Mouse (Mus musculus): Measurements from ENCODE around the gene Ccdc85c.

Ccdc85c gene

GRCm38 (mm10) chr12:108274661-108275507, at the start of gene Ccdc85c:
TSS of gene Ccdc85c (minus strand) at chr12:108275425.
- no peak for DNase-seq (ENCODE audit: low read depth, low spot score)

- DNase-seq (ENCODE audit: low read depth, low spot score) = no peak
These were observed 44.9 kb upstream of the Ccdc85c start for GRCm38 (mm10) chr12:108320096-108320495.

- no peak for DNase-seq (ENCODE audit: low read depth, low spot score)
These were observed 43.3 kb upstream of the Ccdc85c start for GRCm38 (mm10) chr12:108318499-108318898.

- DNase-seq (ENCODE audit: low read depth, low spot score) = no peak
These were observed 42.7 kb upstream of the Ccdc85c start for GRCm38 (mm10) chr12:108317826-108318430.

GRCm38 (mm10) chr12:108317201-108317738, 42.0 kb upstream of the Ccdc85c start:
- no peak for DNase-seq (ENCODE audit: low read depth, low spot score)

GRCm38 (mm10) chr12:108316655-108317054, 41.4 kb upstream of the Ccdc85c start:
- DNase-seq (ENCODE audit: low read depth, low spot score) = no peak

GRCm38 (mm10) chr12:108315818-108316217, 40.6 kb upstream of the Ccdc85c start:
- DNase-seq (ENCODE audit: low read depth, low spot score) = no peak

- no peak for DNase-seq (ENCODE audit: low read depth, low spot score)
These were observed 38.1 kb upstream of the Ccdc85c start for GRCm38 (mm10) chr12:108313244-108313772.

- DNase-seq (ENCODE audit: low read depth, low spot score) = no peak
These were observed 37.2 kb upstream of the Ccdc85c start for GRCm38 (mm10) chr12:108312432-108312851.

- no peak for DNase-seq (ENCODE audit: low read depth, low spot score)
These were observed 36.6 kb upstream of the Ccdc85c start for GRCm38 (mm10) chr12:108311741-108312290.

GRCm38 (mm10) chr12:108310456-108311027, 35.3 kb upstream of the Ccdc85c start:
- peak; percentile 81 for DNase-seq (ENCODE audit: low read depth, low spot score)

- DNase-seq (ENCODE audit: low read depth, low spot score) = no peak
These were observed 34.8 kb upstream of the Ccdc85c start for GRCm38 (mm10) chr12:108310041-108310440.

GRCm38 (mm10) chr12:108309116-108309794, 34.0 kb upstream of the Ccdc85c start:
- DNase-seq (ENCODE audit: low read depth, low spot score) = peak; percentile 95

- DNase-seq (ENCODE audit: low read depth, low spot score) = peak; percentile 98
These were observed 33.2 kb upstream of the Ccdc85c start for GRCm38 (mm10) chr12:108308363-108308856.

GRCm38 (mm10) chr12:108307553-108307952, 32.3 kb upstream of the Ccdc85c start:
- peak; percentile 67 for DNase-seq (ENCODE audit: low read depth, low spot score)

GRCm38 (mm10) chr12:108305812-108306794, 30.9 kb upstream of the Ccdc85c start, which contains the start of gene Hhipl1:
TSS of gene Hhipl1 (plus strand) at chr12:108306270.
- no peak for DNase-seq (ENCODE audit: low read depth, low spot score)

GRCm38 (mm10) chr12:108305172-108305571, 29.9 kb upstream of the Ccdc85c start:
- no peak for DNase-seq (ENCODE audit: low read depth, low spot score)

GRCm38 (mm10) chr12:108303778-108304365, 28.6 kb upstream of the Ccdc85c start:
- DNase-seq (ENCODE audit: low read depth, low spot score) = peak; percentile 28

GRCm38 (mm10) chr12:108301006-108301405, 25.8 kb upstream of the Ccdc85c start:
- no peak for DNase-seq (ENCODE audit: low read depth, low spot score)
